Mouse (Mus musculus): ENCODE measurements around the gene Scgb1a1. TPM values are rescaled to one million over a fixed set of nuclear protein-coding genes. Genes with fewer than 3 reads are reported as not detected.
"Not testable (repeated sequence)": the region's sequence is repeated elsewhere in the genome, so short reads cannot be mapped to it uniquely, and the experiment has no call there.

Scgb1a1 gene
- polyA plus RNA-seq, 1 experiment, result not detected

DNA sequence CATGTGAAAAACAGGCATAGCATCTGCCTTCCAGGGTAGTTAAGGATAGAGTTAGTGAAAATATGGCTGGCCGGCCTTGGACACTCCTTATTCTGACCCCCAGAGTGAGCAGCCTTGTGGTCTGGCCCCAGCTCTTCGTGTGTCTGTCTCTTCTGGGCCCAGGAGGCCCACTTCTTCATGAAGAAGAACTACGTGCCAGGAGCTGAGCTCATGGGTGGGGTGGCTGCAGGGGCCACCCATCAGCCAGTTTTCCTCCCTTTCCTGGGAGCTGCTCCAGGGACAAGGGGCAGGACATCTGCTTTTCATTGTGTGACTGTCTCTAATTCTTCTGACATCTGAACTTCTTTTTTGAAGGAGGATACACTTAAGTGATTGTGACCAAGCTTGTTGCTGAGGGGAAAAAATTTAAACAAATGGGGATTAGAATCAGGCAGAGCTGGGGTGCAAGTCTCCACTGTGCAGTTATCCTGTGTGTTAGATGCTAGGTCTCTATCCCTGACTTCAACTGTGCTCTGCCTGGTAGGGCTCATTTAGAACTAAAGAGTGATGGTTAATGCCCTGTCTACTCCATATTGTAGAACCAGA, 17.4 kb upstream of the Scgb1a1 start:
- Histone ChIP-seq H3K4me1 (ENCODE audit: control insufficient read depth) (peaks cover 3% of the 10 kb centered on the region; the same call in 1 of the 2 replicates), H3K9me3 (ENCODE audit: control insufficient read depth, low read length) (no peaks in the 10 kb centered on the region), H3K36me3 (ENCODE audit: control insufficient read depth) (no peaks in the 10 kb centered on the region), H3K27me3 (ENCODE audit: control insufficient read depth) (no peaks in the 10 kb centered on the region), H3K4me3 (replicated peaks) (no peak overlapping the region)
- TF ChIP-seq TAL1 (IDR thresholded peaks at IDR 0.05; ENCODE audit: low read length) (no peak), GATA1 (IDR thresholded peaks at IDR 0.05; ENCODE audit: low read length) (no peak)

DNA sequence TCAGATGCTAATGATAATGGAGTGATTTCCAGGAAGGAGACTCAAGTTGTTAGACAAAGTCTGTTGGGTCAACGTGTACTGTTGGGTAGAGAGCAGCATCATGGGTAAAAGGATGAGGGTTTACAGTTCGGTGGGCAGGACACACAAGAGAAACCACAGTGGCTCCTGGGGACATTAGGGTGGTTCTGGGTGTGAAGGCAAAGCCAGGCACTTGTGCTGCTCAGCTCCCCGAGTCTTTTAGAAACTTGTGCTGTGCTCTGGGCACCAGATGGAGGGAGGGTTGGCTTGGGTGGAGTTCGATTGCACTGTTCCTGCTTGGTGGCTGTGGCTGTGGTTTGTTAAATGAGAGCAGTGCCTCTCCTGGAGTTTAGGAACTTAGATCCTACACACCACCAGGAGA, 16.2 kb upstream of the Scgb1a1 start:
- H3K9me3 ChIP-seq (ENCODE audit: control insufficient read depth, low read length), result no peaks in the 10 kb centered on the region
- peaks cover 3% of the 10 kb centered on the region; the same call in 1 of the 2 replicates for H3K4me1 ChIP-seq (ENCODE audit: control insufficient read depth)
- H3K36me3 ChIP-seq (ENCODE audit: control insufficient read depth), result no peaks in the 10 kb centered on the region
- H3K4me3 ChIP-seq (replicated peaks), result no peak overlapping the region
- TF ChIP-seq GATA1 (IDR thresholded peaks at IDR 0.05; ENCODE audit: low read length) (no peak), TAL1 (IDR thresholded peaks at IDR 0.05; ENCODE audit: low read length) (no peak)
- no peaks in the 10 kb centered on the region for H3K27me3 ChIP-seq (ENCODE audit: control insufficient read depth)

DNA sequence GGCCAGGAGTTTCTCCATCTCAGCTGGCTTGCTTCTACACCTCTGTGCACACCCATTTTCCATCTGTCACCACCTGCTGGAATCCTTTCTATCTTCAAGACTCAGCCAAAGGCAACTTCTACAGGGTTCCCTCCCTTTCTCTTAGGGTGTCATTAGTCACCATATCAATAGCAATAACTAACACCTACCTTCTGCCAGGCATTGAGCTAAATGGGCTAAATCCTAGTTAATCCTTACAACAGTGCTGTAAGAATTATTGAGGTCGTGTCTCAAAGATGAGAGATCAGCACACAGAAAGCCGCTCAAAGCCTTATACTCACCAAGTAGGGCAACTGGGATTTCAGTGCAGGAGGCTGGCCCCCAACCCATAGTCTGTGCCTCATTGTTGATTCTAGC, 13.3 kb upstream of the Scgb1a1 start:
- H3K27me3 ChIP-seq (ENCODE audit: control insufficient read depth), result no peaks in the 10 kb centered on the region
- H3K36me3 ChIP-seq (ENCODE audit: control insufficient read depth), result no peaks in the 10 kb centered on the region
- TF ChIP-seq GATA1 (IDR thresholded peaks at IDR 0.05; ENCODE audit: low read length) (no peak), TAL1 (IDR thresholded peaks at IDR 0.05; ENCODE audit: low read length) (no peak)
- no peaks in the 10 kb centered on the region for H3K9me3 ChIP-seq (ENCODE audit: control insufficient read depth, low read length)
- no peaks in the 10 kb centered on the region for H3K4me1 ChIP-seq (ENCODE audit: control insufficient read depth)
- H3K4me3 ChIP-seq (replicated peaks), result no peak overlapping the region

DNA sequence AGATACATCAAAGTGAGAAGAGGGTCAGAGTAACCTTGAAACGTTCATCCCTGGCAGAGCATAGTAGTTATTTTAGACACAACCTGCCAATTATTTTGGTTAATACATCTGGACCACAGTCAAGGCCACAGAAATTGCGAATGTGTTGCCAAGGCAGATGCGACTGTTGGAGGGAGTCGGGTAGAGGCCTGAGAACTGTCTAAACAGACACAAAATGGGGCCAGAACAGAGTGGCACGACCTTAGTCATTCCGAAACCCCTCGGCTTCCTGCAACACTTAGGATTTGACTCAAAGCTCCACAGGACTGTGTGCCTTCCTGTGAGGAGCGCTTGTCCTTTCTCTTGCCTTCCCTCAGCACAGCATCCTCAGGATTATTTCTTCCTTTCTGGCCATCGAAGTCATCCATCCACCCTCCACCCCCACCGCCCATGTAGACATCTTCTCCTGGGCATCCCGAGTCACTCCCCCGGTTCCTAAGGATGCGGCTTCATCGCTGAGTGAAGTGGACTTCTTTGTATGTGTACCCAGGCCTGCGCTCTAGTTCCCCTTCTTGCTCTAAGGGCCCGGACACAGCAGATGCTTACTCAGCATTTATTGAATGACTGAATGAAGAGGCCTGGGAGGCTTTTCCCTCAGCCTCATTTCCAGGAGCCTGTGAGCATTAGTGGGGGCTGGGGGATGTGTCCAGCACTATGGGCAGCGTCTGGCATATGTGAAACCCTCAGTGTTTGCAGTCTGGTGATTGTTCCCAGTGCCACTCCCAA, 12.7 kb upstream of the Scgb1a1 start:
- Histone ChIP-seq H3K4me3 (replicated peaks) (no peak overlapping the region), H3K36me3 (ENCODE audit: control insufficient read depth) (no peaks in the 10 kb centered on the region), H3K9me3 (ENCODE audit: control insufficient read depth, low read length) (no peaks in the 10 kb centered on the region), H3K27me3 (ENCODE audit: control insufficient read depth) (no peaks in the 10 kb centered on the region), H3K4me1 (ENCODE audit: control insufficient read depth) (no peaks in the 10 kb centered on the region)
- no peak for TF ChIP-seq GATA1 (IDR thresholded peaks at IDR 0.05; ENCODE audit: low read length)
- TF ChIP-seq TAL1 (IDR thresholded peaks at IDR 0.05; ENCODE audit: low read length), result no peak

DNA sequence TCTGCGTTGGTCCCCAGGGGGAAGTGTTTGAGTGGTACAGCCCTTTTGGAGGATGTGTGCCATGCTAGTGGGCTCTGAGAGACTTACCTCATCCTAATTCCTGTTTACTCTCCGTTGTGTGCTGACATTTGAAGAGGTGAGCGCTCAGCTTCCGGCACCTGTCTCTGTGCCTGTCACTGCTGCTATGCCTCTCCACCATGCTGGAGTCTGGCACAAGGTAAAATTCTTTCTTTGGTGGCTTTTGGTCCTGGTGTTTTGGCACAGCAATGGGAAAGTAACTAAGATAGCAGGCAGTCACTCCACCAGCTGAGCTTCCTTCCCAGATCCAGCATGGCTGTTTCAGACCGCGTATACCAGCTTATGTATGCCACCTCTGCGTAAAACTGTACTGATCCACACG, 12.0 kb upstream of the Scgb1a1 start:
- no peaks in the 10 kb centered on the region for H3K36me3 ChIP-seq (ENCODE audit: control insufficient read depth)
- TF ChIP-seq TAL1 (IDR thresholded peaks at IDR 0.05; ENCODE audit: low read length) (no peak), GATA1 (IDR thresholded peaks at IDR 0.05; ENCODE audit: low read length) (no peak)
- no peak overlapping the region for H3K4me3 ChIP-seq (replicated peaks)
- no peaks in the 10 kb centered on the region for H3K4me1 ChIP-seq (ENCODE audit: control insufficient read depth)
- H3K27me3 ChIP-seq (ENCODE audit: control insufficient read depth), result no peaks in the 10 kb centered on the region
- H3K9me3 ChIP-seq (ENCODE audit: control insufficient read depth, low read length), result no peaks in the 10 kb centered on the region

DNA sequence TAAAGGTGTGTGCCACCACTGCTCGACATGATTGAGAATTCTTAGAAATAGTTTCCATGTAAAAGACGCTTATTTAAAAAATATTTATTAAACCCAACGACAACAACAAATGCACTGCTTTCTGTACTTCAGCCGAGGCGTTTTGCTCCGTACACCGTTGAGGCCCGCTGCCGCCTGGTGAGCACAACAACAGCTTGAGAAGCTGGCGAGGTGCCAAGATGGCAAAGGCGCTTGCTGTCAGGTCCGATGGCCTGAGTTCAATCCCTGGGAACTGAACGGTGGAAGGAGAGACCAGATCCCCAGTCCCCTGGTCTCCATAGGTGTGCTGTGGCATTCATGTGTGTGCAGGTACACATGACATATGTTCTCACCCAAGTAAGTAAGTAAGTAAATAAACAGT, 9.7 kb upstream of the Scgb1a1 start:
- Histone ChIP-seq H3K36me3 (ENCODE audit: control insufficient read depth) (no peaks in the 10 kb centered on the region), H3K27me3 (ENCODE audit: control insufficient read depth) (no peaks in the 10 kb centered on the region), H3K4me3 (replicated peaks) (no peak overlapping the region), H3K4me1 (ENCODE audit: control insufficient read depth) (no peaks in the 10 kb centered on the region), H3K9me3 (ENCODE audit: control insufficient read depth, low read length) (no peaks in the 10 kb centered on the region)
- TF ChIP-seq TAL1 (IDR thresholded peaks at IDR 0.05; ENCODE audit: low read length) (no peak), GATA1 (IDR thresholded peaks at IDR 0.05; ENCODE audit: low read length) (no peak)

DNA sequence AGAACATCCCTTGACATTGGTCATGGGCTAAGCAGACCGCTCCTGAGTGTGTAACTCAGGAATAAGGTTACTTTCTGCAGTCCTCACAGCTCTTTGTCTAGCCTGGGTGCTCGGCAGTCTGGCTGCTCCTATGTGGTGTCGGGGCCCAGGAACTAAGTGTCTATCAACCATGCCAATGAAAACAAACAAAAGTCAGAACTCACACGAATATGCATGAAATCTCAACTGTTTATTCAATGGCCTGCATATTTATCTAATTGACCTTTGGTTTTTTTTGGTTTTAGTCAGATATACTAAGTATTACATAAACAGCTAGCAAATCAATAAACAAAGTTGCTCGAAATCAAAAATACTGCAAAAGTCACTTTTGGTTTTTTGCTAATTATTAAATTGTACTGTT, 7.4 kb upstream of the Scgb1a1 start:
- no peaks in the 10 kb centered on the region for H3K4me1 ChIP-seq (ENCODE audit: control insufficient read depth)
- no peak overlapping the region for H3K4me3 ChIP-seq (replicated peaks)
- no peaks in the 10 kb centered on the region for H3K27me3 ChIP-seq (ENCODE audit: control insufficient read depth)
- H3K36me3 ChIP-seq (ENCODE audit: control insufficient read depth), result no peaks in the 10 kb centered on the region
- no peaks in the 10 kb centered on the region for H3K9me3 ChIP-seq (ENCODE audit: control insufficient read depth, low read length)
- TF ChIP-seq TAL1 (IDR thresholded peaks at IDR 0.05; ENCODE audit: low read length) (no peak), GATA1 (IDR thresholded peaks at IDR 0.05; ENCODE audit: low read length) (no peak)

DNA sequence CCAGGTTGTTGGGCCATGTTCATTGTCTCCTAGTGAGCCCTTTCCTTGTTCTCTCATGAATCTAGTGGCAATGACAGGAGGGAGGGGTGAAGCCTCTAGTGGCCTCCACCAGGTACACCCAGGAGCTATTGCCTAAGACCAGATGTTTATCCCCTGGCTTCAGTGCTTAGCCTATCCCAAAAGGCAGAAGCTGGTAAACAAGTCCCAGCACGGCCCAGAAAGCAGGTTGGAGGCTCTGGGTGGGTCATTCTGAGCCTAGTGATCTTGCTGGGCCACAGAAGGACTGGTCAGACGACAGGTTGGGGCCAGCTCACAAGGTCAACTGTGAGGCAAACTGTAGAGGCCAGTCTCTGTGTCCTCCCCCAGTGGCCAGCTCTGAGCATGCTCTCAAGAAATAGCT, 3.0 kb upstream of the Scgb1a1 start:
- Histone ChIP-seq H3K9me3 (ENCODE audit: control insufficient read depth, low read length) (no peaks in the 10 kb centered on the region), H3K36me3 (ENCODE audit: control insufficient read depth) (no peaks in the 10 kb centered on the region), H3K4me1 (ENCODE audit: control insufficient read depth) (no peaks in the 10 kb centered on the region), H3K4me3 (replicated peaks) (no peak overlapping the region), H3K27me3 (ENCODE audit: control insufficient read depth) (0 out of 2 replicates have a peak, but pooled peaks cover 2% of the 10 kb centered on the region)
- TF ChIP-seq TAL1 (IDR thresholded peaks at IDR 0.05; ENCODE audit: low read length), result no peak

DNA sequence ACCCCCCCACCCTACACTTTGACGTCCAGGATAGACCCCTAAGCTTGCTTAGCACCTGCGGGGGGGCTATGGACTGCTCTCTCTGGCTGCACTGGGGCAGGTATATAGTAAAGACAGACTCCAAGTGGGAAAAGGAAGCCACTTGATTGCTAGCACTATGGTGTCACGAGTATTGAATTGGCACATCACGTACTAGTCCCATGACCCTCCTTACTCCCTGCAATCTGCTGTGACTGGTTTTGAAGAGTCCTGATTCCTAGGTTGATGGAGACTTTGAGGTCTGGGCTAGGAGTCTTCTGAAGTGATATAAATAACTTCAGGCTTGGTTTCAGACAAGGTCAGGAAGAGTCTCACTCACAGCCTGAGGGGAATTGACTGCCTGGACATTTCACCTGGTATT, 2.4 kb upstream of the Scgb1a1 start:
- Histone ChIP-seq H3K36me3 (ENCODE audit: control insufficient read depth) (no peaks in the 10 kb centered on the region), H3K27me3 (ENCODE audit: control insufficient read depth) (0 out of 2 replicates have a peak, but pooled peaks cover 2% of the 10 kb centered on the region), H3K9me3 (ENCODE audit: control insufficient read depth, low read length) (no peaks in the 10 kb centered on the region), H3K4me1 (ENCODE audit: control insufficient read depth) (no peaks in the 10 kb centered on the region), H3K4me3 (replicated peaks) (no peak overlapping the region)
- TF ChIP-seq GATA1 (IDR thresholded peaks at IDR 0.05; ENCODE audit: low read length) (no peak), TAL1 (IDR thresholded peaks at IDR 0.05; ENCODE audit: low read length) (no peak)

DNA sequence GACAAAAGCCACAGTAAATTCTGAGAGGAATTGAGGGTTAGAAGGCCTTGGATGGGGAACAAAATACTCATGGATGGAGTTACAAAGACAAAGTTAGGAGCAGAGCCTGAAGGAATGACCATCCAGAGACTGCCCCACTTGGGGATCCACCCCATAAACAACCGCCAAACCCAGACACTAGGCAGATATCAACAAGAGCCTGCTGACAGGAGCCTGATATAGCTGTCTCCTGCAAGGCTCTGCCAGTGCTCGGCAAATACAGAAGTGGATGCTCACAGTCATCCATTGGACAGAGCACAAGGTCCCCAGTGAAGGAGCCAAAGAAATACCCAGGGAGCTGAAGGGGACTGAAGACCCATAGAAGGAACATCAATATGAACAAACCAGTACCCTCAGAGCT, 3.9 kb downstream of the Scgb1a1 start:
- not testable (repeated sequence) for H3K4me1 ChIP-seq (ENCODE audit: control insufficient read depth); H3K36me3 ChIP-seq (ENCODE audit: control insufficient read depth); H3K4me3 ChIP-seq (replicated peaks); H3K9me3 ChIP-seq (ENCODE audit: control insufficient read depth, low read length); H3K27me3 ChIP-seq (ENCODE audit: control insufficient read depth)
